Mouse (Mus musculus) adrenal gland, adult 2 months (tissue): ENCODE results near the gene Prkce. TPM values are rescaled to one million over a fixed set of nuclear protein-coding genes. Genes with fewer than 3 reads are reported as not detected.

ENCODE experiments used
- DNase-seq: peaks from one replicate; pipeline ENCODE4 v3.0.0; 2021
- polyA plus RNA-seq: library from polyadenylated mRNA; depleted of rRNA; stranded (reverse); fragments of >200 nt; gene quantifications from 2 replicates; pipeline ENCODE4 v1.2.3, GENCODE M21; 2012
- total RNA-seq, 2 experiments: library from RNA; stranded (reverse); gene quantifications; 2 replicates each; pipeline ENCODE4 v1.2.3; 2021

Gene Prkce
- total and polyA plus RNA-seq, 3 experiments = 4.5 to 20.5 (median 17.5) TPM

- DNase-seq = no peak
Measured at GRCm38 (mm10) chr17:86514974-86515620, 347.5 kb downstream of the Prkce start.

- no peak for DNase-seq
Measured at GRCm38 (mm10) chr17:86516630-86517029, 349.0 kb downstream of the Prkce start.

DNA sequence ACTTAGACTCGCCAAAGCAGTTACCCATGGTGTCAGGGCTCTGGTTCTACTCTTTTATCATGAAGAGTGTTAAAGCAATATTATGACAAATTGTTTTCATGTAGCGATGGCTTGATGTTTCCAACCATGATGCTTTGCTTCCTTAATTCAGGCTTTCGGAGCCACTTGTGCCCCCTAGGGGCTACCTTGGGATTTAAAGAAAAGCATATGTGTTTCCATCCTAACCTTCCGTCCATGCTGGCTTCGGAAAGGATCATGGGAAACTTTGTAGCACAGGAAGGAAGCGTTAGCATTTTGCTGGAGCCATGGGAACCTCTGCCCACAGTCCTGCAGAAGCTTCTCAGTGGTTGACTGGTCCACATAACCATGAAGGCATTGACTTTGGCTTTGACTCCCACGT is 351.0 kb downstream of the Prkce start:
- DNase-seq = no peak

DNA sequence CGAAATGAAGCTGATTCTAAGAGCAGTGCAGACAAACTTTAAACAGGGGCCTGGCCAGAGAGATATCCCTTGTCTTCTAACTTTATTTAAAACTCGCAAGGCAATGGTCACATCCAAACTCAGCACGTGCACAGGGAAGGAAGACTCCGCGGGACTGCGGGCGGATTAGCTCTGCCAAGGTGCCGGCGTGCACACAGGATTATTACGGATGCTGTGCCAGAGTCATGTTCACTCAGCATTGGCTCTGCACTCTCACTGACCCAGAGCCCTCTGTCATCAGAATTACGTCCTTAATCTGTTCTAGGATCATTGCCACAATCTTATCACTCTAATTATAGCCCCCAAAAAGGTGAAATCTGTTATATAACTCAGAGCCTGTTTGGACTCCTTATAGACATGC is 353.7 kb downstream of the Prkce start:
- no peak for DNase-seq

GRCm38 (mm10) chr17:86522649-86523048 is 355.1 kb downstream of the Prkce start:
- no peak for DNase-seq

DNA sequence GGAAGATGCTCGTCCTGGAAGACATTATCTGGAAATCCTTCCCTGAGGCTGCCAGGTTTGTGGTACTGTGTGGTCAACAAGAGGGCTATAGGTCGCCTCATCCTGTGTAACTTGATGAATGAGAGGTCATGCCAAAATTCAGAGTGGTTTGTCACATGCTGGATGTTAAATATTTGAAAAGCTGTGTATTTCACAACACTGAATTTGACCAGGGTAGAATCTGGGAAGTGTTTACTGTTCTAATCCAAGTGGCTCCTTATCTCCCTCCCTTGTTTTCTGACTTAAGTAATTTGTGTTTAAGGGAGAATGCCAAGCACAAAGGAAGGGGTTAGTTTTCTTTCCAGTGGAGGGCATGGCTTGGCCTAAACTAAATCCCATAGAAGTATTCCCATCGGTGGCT is 355.8 kb downstream of the Prkce start:
- DNase-seq = no peak

GRCm38 (mm10) chr17:86523843-86524242 is 356.3 kb downstream of the Prkce start:
- no peak for DNase-seq

GRCm38 (mm10) chr17:86525075-86525474 is 357.5 kb downstream of the Prkce start:
- DNase-seq = no peak

- no peak for DNase-seq
Measured at GRCm38 (mm10) chr17:86526016-86526415, 358.4 kb downstream of the Prkce start.

DNA sequence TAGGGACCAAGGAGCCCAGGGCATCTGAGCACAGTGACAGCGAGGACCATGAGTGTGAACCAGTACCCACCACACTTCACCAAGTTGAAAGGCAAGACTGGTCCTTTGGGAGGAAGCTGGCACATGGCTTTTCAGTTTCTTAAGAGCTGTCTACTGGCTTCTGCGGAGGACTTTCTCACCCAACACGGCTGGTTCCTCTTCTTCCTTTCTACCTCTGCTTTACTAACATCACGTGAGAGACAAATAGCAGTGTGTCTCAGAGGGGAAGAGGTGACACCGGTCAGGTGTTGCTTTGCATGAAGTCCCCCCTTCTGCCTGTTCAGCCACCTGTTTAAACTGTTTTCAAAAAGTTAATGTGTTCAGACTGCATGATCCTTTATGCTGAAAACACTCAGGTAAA is 359.7 kb downstream of the Prkce start:
- no peak for DNase-seq

- no peak for DNase-seq
Measured at GRCm38 (mm10) chr17:86529003-86529402, 361.4 kb downstream of the Prkce start.

DNA sequence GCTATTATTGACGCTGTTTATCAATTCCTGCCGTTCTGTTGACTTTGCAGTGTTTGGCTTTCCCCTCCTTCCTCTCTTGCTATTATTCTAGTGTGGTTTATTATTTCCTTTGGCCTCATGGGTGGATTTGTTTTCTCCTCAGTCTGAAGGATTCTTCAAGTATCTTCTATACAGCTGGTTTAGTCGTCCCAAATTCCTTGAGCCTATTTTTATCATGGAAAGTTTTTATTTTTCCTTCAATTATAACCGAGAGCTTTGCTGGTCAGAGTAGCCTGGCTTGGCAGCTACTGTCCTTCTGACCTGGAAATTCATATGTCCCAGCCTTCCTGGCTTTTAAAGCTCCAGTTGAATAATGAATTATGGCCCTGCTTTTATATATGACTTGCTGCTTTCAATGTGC is 361.8 kb downstream of the Prkce start:
- no peak for DNase-seq

- DNase-seq = no peak
Measured at GRCm38 (mm10) chr17:86531231-86531630, 363.6 kb downstream of the Prkce start.

DNA sequence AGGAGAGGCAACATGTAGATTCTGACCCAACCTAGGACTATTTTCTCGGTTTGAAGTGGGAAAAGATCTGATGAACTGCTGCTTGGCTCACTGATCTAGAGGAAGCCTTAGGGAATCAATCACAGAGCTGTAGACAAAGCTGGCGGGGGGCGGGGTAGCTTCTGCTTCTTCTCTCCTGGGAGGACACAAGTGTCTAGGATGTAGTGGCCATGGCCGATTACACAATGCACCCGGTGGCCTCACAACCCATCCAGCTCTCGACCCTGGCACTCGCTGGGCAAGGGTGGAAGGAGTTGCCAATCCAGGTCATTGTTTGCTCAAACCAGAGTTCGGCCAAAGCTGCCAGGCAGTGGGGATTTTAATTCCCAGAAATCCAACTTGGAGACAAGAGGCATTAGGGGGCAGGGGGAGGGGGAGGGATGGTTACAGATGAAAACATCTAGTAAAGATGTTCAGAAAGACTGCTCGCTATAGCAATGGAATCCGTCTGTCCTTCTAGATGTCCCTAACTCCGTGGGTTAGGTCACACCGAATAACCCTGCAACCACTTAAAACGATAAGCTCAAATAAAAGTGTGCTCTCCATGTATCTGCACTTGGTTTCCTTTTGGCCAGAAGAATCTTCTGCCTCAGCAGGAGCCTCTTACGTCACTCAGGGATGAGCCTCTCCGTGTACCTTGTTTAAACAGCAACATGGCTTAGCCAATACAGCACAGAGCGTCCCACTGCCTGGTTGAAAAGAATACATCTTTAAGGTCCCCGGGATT is 365.4 kb downstream of the Prkce start:
- peak; percentile 63 for DNase-seq

DNA sequence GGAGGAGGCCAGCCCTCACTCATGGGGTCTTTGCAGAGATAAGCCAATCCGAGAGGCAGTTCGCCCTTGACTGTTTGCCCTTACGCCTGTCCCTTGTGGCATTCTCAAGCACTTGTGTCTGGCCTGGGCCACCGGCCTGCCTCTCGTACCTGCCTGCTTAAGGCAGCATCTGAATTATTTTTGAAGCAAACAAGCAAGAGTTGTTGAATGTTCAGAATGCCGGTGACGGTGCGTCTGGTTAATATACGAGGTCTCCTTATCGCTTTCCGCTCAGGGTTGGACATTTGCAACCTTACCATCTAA is 365.9 kb downstream of the Prkce start:
- no peak for DNase-seq

DNA sequence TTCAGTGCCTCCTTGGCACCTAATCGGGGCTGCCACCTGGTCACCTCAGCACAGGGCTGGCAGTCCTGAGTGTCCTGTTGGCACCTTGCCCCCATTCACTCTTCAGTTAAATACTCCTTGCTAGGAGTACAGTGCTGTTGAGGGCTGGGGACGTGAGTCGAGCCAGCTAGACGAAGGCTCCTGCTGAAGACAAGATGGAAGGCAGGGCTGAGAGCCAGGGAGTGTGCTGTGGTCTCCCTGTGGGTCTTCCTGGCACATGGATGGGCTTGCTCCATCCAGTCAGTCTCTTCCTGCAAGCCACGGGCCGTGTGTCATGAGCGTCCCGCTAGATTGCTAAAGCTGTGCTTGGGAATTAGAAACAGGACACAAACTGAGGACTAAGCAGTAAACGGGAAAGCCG is 367.5 kb downstream of the Prkce start:
- no peak for DNase-seq

GRCm38 (mm10) chr17:86535827-86536656 is 368.5 kb downstream of the Prkce start:
- DNase-seq = peak; percentile 82

DNA sequence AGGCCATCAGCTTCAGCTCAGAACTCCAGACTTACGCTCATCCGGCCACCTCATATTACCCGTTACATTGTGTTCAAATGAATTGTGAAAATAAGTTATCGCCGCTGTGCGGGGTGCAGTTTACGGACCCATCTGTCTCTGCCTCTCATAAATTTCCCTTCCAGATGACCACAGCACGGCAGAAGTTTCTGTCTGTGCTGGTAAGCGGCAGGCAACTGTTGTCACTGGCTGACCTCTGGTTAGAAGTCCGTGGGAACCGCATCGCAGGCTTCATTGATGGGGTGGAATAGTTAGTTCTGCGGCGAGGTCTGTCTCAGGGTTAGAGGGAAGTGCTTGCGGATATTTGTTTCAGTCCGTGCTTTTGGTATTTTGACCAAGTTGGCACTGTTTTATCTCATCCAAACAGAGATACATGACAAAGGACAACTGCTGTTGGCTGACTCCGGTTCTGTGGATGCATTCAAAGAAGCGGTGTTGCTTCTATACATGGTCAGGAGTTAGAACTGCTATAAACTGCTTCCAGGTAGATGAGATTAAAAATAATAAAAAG is 372.4 kb downstream of the Prkce start:
- no peak for DNase-seq

GRCm38 (mm10) chr17:86546529-86546928 is 378.9 kb downstream of the Prkce start:
- DNase-seq = no peak

GRCm38 (mm10) chr17:86549128-86549527 is 381.5 kb downstream of the Prkce start:
- DNase-seq = no peak

- DNase-seq = no peak
Measured at GRCm38 (mm10) chr17:86551561-86551960, 384.0 kb downstream of the Prkce start.

DNA sequence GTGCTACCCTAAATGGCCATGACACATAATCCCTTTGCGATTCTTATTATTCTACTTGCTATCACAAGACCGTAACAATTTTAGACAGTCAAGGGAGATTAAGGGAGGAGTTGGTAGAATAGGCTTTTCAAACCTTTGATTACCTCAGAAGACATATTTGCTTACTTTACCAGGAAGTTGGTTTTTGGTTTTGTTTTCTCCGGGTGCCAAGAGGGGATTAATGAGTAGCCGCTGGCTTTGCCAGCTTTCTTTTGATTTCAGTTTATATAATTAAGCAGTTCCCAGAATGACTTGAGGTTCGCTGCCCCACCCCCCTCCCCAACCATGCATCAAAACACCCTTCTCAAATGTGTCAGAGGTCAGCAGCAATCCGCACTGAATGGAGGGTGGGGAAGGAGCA is 384.4 kb downstream of the Prkce start:
- no peak for DNase-seq
